20 mouse cellular contexts compared by ENCODE assay signal in the genomic region with DNA sequence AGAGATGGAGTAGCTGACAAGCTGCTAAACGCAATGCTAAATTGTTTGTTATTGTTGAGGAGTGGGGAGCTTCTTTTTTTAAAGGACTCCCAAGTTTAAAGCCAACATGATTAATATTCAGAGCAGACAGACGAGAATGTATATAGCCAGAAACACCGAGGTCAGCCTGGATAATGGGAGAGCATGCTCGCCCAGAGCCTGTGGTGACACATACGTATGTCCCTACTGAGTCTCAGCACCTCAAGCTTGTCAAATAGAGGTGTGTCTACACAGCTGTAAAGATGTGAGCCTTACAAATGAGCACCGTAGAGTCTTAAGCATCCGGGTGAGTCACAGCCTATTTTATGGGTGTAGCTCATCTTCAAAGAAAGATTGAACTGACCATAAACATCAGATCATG.
"Had no signal": no experiment of that assay in that cellular context is flagged by ENCODE, and none has a peak within 500 bp of the region (broad histone marks: within the 10 kb centered on the region; RNA-seq: fewer than 3 reads in every experiment).

No protein-coding gene starts in this region.

- H3K4me3 ChIP-seq: liver, embryonic 12.5 days; midbrain, embryonic 10.5 days; midbrain, embryonic 12.5 days; myocyte; neural tube, embryonic 13.5 days; neural tube, embryonic 15.5 days had no signal

- H3K4me1 ChIP-seq: liver, embryonic 12.5 days; neural tube, embryonic 15.5 days had no signal

- H3K4me2 ChIP-seq: liver, embryonic 12.5 days; midbrain, embryonic 12.5 days; neural tube, embryonic 13.5 days; neural tube, embryonic 15.5 days had no signal

- H3K9me3 ChIP-seq: liver, embryonic 12.5 days; midbrain, embryonic 10.5 days; midbrain, embryonic 12.5 days; neural tube, embryonic 13.5 days; neural tube, embryonic 15.5 days had no signal

- H3K27ac ChIP-seq: liver, embryonic 12.5 days; liver, embryonic 14.5 days; midbrain, embryonic 10.5 days; midbrain, embryonic 12.5 days; neural tube, embryonic 13.5 days; neural tube, embryonic 15.5 days had no signal

- H3K36me3 ChIP-seq: liver, embryonic 12.5 days; midbrain, embryonic 10.5 days; midbrain, embryonic 12.5 days; neural tube, embryonic 13.5 days; neural tube, embryonic 15.5 days had no signal

- DNase-seq: lung, postnatal 14 days; lung, postnatal 4 days; midbrain, embryonic 14.5 days; retina, postnatal 1 day; right cerebral cortex, adult 18-20 months; right cerebral cortex, postnatal 25 days; right cerebral cortex, postnatal 4 days; spleen, adult 18-20 months; thymus, adult 2 months; thymus, postnatal 25 days; thymus, postnatal 4 days had no signal

- H3K27me3 ChIP-seq: liver, embryonic 12.5 days; midbrain, embryonic 12.5 days; neural tube, embryonic 13.5 days; neural tube, embryonic 15.5 days had no signal

- ATAC-seq: liver, embryonic 12.5 days; lung, postnatal 0 days; midbrain, embryonic 16.5 days had no signal

- H3K9ac ChIP-seq: liver, embryonic 12.5 days; liver, embryonic 14.5 days; midbrain, embryonic 12.5 days; neural tube, embryonic 13.5 days; neural tube, embryonic 15.5 days had no signal
